Mouse (Mus musculus) limb, embryonic 14.5 days (tissue): Measurements from ENCODE around the gene Art3. TPM values are rescaled to one million over a fixed set of nuclear protein-coding genes. Genes with fewer than 3 reads are reported as not detected.

Experiments used
- ATAC-seq: fragments of 200-750 bp; cut with Nextera tagmentation; 2 replicates; pipeline ENCODE4 v1.8.0; 2017; ENCODE audit warnings: low read depth, moderate number of reproducible peaks, moderate TSS enrichment; ENCODE audit not compliant: low FRiP score
- DNase-seq: peaks from one replicate; pipeline ENCODE4 v3.0.0-alpha.2; 2015; ENCODE audit warnings: low spot score
- H3K27ac ChIP-seq: fragments of 300-500 bp; sonication (generic); replicated peaks from 2 replicates; pipeline ENCODE4 v1.5.1; 2014; ENCODE audit warnings: low read depth, mild to moderate bottlenecking, low read length, moderate library complexity, mixed read lengths
- H3K27me3 ChIP-seq: fragments of 300-500 bp; sonication (generic); 2 replicates; pipeline ENCODE4 v1.6.1; 2014; ENCODE audit warnings: low read length, mixed read lengths; ENCODE audit not compliant: control insufficient read depth, insufficient read depth
- H3K36me3 ChIP-seq: fragments of 300-500 bp; sonication (generic); 2 replicates; pipeline ENCODE4 v1.6.1; 2014; ENCODE audit warnings: mild to moderate bottlenecking, low read length, moderate library complexity, mixed read lengths; ENCODE audit not compliant: control insufficient read depth, insufficient read depth
- H3K4me1 ChIP-seq: fragments of 300-500 bp; sonication (generic); 2 replicates; pipeline ENCODE4 v1.6.1; 2014; ENCODE audit warnings: antibody characterized with exemption, low read length, mixed read lengths; ENCODE audit not compliant: control insufficient read depth, insufficient read depth
- H3K4me2 ChIP-seq: fragments of 300-500 bp; sonication (generic); replicated peaks from 2 replicates; pipeline ENCODE4 v1.6.1; 2014; ENCODE audit warnings: low read depth, mild to moderate bottlenecking, low read length, moderate library complexity; ENCODE audit not compliant: severe bottlenecking
- H3K4me3 ChIP-seq: fragments of 300-500 bp; sonication (generic); replicated peaks from 2 replicates; pipeline ENCODE4 v1.5.1; 2014; ENCODE audit warnings: low read length
- H3K9ac ChIP-seq: fragments of 300-500 bp; sonication (generic); 2 replicates; pipeline ENCODE4 v1.6.1; 2014; ENCODE audit warnings: mild to moderate bottlenecking, low read depth, low read length, moderate library complexity; ENCODE audit not compliant: severe bottlenecking
- H3K9me3 ChIP-seq: fragments of 300-500 bp; sonication (generic); 2 replicates; pipeline ENCODE4 v1.6.1; 2016; ENCODE audit warnings: low read length; ENCODE audit not compliant: control insufficient read depth
- POLR2A ChIP-seq: fragments of 200-500 bp; IDR thresholded peaks from 2 replicates; pipeline ENCODE4 v1.8.0; 2012; ENCODE audit warnings: inconsistent platforms, mild to moderate bottlenecking, moderate library complexity, borderline replicate concordance; ENCODE audit not compliant: insufficient read depth, insufficient read length; ENCODE audit errors: extremely low read depth
- WGBS: fragments of 180-500 bp; shearing (Covaris S2); extraction: QIAGEN DNeasy Blood & Tissue Kit; methylation state at CpG from one replicate; pipeline ENCODE4 v1.1.7; 2014; 5-methylcytosine and 5-hydroxymethylcytosine counted together
- polyA plus RNA-seq, 2 experiments: library from polyadenylated mRNA; depleted of rRNA in 1 of 2; stranded (reverse) in 1 of 2; unstranded in 1 of 2; fragments of >200 nt; fragmentation: Nextera tagmentation in 1 of 2; extraction: Ambion mirVana in 1 of 2; gene quantifications; 2 replicates each; pipeline versions ENCODE4 v1.2.1 to v1.2.3; 2012 to 2014

Gene Art3
- polyA plus RNA-seq, 2 experiments, result 7.7 to 9.6 TPM

GRCm38 (mm10) chr5:92381550-92382348 is 50.1 kb downstream of the Art3 start:
- H3K4me3 ChIP-seq, result no peak overlapping the region
- no peaks in the 10 kb centered on the region for H3K36me3 ChIP-seq
- no peak overlapping the region for H3K4me2 ChIP-seq
- H3K27ac ChIP-seq, result no peak overlapping the region
- H3K9me3 ChIP-seq, result no peaks in the 10 kb centered on the region
- no peak for TF ChIP-seq POLR2A
- no peaks in the 10 kb centered on the region for H3K27me3 ChIP-seq
- no peak overlapping the region for H3K9ac ChIP-seq
- peak; percentile 90 for DNase-seq
- 0 out of 2 replicates have a peak, but pooled peaks cover 3% of the 10 kb centered on the region for H3K4me1 ChIP-seq
- ATAC-seq, result peak; percentile 81
- WGBS, result 38% methylated on average over 12 of the region's 12 CpGs

- TF ChIP-seq POLR2A, result no peak
- no peaks in the 10 kb centered on the region for H3K9me3 ChIP-seq
- WGBS, result 61% methylated on average over 9 of the region's 9 CpGs
Measured at GRCm38 (mm10) chr5:92382349-92382679, 50.7 kb downstream of the Art3 start.

GRCm38 (mm10) chr5:92383747-92384146 is 52.1 kb downstream of the Art3 start:
- no peak overlapping the region for H3K4me3 ChIP-seq
- no peak overlapping the region for H3K27ac ChIP-seq
- no peaks in the 10 kb centered on the region for H3K27me3 ChIP-seq
- TF ChIP-seq POLR2A, result no peak
- H3K36me3 ChIP-seq, result no peaks in the 10 kb centered on the region
- ATAC-seq (no peak), DNase-seq (no peak)
- WGBS, result 63% methylated on average over 7 of the region's 7 CpGs
- no peak overlapping the region for H3K9ac ChIP-seq
- H3K4me2 ChIP-seq, result no peak overlapping the region
- H3K9me3 ChIP-seq, result no peaks in the 10 kb centered on the region
- peaks cover under 1% of the 10 kb centered on the region; the same call in 1 of the 2 replicates for H3K4me1 ChIP-seq

More at GRCm38 (mm10) chr5:92382349-92382679, 50.7 kb downstream of the Art3 start:
- no peak for ATAC-seq
- Histone ChIP-seq H3K4me2 (no peak overlapping the region), H3K4me3 (no peak overlapping the region), H3K9ac (no peak overlapping the region), H3K27ac (no peak overlapping the region), H3K27me3 (no peaks in the 10 kb centered on the region), H3K4me1 (0 out of 2 replicates have a peak, but pooled peaks cover 3% of the 10 kb centered on the region), H3K36me3 (no peaks in the 10 kb centered on the region)
- DNase-seq, result no peak

GRCm38 (mm10) chr5:92384855-92385254 is 53.2 kb downstream of the Art3 start:
- no peak for TF ChIP-seq POLR2A
- Histone ChIP-seq H3K27me3 (no peaks in the 10 kb centered on the region), H3K4me2 (no peak overlapping the region), H3K4me3 (no peak overlapping the region), H3K9ac (no peak overlapping the region), H3K36me3 (no peaks in the 10 kb centered on the region), H3K4me1 (peaks cover 6% of the 10 kb centered on the region; the same call in 1 of the 2 replicates), H3K9me3 (no peaks in the 10 kb centered on the region), H3K27ac (no peak overlapping the region)
- DNase-seq, result no peak
- ATAC-seq, result no peak
- 45% methylated on average over 7 of the region's 7 CpGs for WGBS

DNA sequence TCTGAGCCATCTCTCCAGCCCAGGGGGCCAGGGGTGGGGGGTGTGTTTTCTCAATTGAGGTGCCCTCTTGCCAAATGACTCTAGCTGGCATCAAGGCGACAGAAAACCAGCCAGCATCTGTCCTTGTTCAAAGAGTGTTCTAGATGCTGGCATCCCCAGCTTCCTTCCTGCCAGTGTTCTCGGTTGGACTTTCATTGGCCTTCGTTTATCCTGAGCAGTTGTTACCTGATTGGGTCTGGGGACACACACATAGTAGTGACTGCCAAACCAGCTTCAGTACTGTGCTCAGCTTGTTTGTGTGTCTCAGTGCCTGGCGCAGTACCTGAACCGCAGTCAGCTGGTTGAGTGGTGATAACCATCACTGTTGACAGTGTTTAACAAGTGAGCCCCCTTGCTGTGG is 54.5 kb downstream of the Art3 start:
- ATAC-seq (no peak), DNase-seq (no peak)
- H3K27ac ChIP-seq, result no peak overlapping the region
- TF ChIP-seq POLR2A, result no peak
- 87% methylated on average over 5 of the region's 5 CpGs for WGBS
- H3K36me3 ChIP-seq, result no peaks in the 10 kb centered on the region
- no peaks in the 10 kb centered on the region for H3K9me3 ChIP-seq
- H3K4me1 ChIP-seq, result peaks cover 6% of the 10 kb centered on the region; the same call in 1 of the 2 replicates
- no peak overlapping the region for H3K4me3 ChIP-seq
- no peak overlapping the region for H3K9ac ChIP-seq
- no peaks in the 10 kb centered on the region; the same call in 1 of the 2 replicates for H3K27me3 ChIP-seq
- H3K4me2 ChIP-seq, result no peak overlapping the region
